Mouse (Mus musculus) CH12.LX (cell line): ENCODE measurements around the gene Dlk2. TPM values are rescaled to one million over a fixed set of nuclear protein-coding genes. Genes with fewer than 3 reads are reported as not detected.

Experiments used
- DNase-seq: peaks from one replicate; pipeline ENCODE4 v3.0.0-alpha.2; 2013; ENCODE audit errors: extremely low read depth
- H3K27ac ChIP-seq: 2 replicates; pipeline ENCODE4 v1.5.1; 2012; ENCODE audit warnings: low read depth, mild to moderate bottlenecking, control low read depth, moderate library complexity; ENCODE audit not compliant: insufficient read depth
- H3K27me3 ChIP-seq: replicated peaks from 2 replicates; pipeline ENCODE3; 2012; ENCODE audit warnings: inconsistent platforms
- H3K36me3 ChIP-seq, 2 experiments: replicated peaks in 1 of 2; 2 replicates each; pipeline versions ENCODE3 to v1.6.1; 2012; ENCODE audit warnings: inconsistent platforms in 1 of 2, low read length in 1 of 2, mild to moderate bottlenecking in 1 of 2, mixed read lengths in 1 of 2, moderate library complexity in 1 of 2; ENCODE audit not compliant: control insufficient read depth in 1 of 2, insufficient read depth in 1 of 2
- H3K4me1 ChIP-seq, 2 experiments: 2 replicates each; pipeline ENCODE4 v1.6.1; 2012; ENCODE audit warnings: inconsistent platforms in 1 of 2, moderate library complexity in 1 of 2; ENCODE audit not compliant: insufficient read depth in 2 of 2, control insufficient read depth in 1 of 2
- H3K4me2 ChIP-seq: 2 replicates; pipeline ENCODE4 v1.6.1; 2012; ENCODE audit warnings: low read depth, mild to moderate bottlenecking, control low read depth; ENCODE audit not compliant: poor library complexity, insufficient read depth, severe bottlenecking
- H3K4me3 ChIP-seq, 3 experiments: fragments of 150-350 bp in 1 of 3; sonication (generic) in 1 of 3; replicated peaks in 1 of 3; 2 replicates each; pipeline versions ENCODE3 to v1.5.1; 2011 to 2012; ENCODE audit warnings: low read depth in 2 of 3, low read length in 2 of 3, mild to moderate bottlenecking in 2 of 3, moderate library complexity in 2 of 3, control low read depth in 1 of 3, improper control_type of control experiment in 1 of 3, inconsistent platforms in 1 of 3, mixed read lengths in 1 of 3; ENCODE audit not compliant: poor library complexity in 1 of 3
- H3K79me2 ChIP-seq: replicated peaks from 2 replicates; pipeline ENCODE4 v1.6.1; 2012; ENCODE audit warnings: mild to moderate bottlenecking, moderate library complexity; ENCODE audit not compliant: control insufficient read depth, poor library complexity, insufficient read depth, severe bottlenecking; ENCODE audit errors: extremely low read depth
- H3K9ac ChIP-seq: 2 replicates; pipeline ENCODE4 v1.6.1; 2012; ENCODE audit warnings: low read depth, mild to moderate bottlenecking, control low read depth, moderate library complexity; ENCODE audit not compliant: insufficient read depth
- H3K9me3 ChIP-seq: replicated peaks from 2 replicates; pipeline ENCODE3; 2012; ENCODE audit warnings: low read length, inconsistent platforms, mixed read lengths
- CHD1 ChIP-seq: IDR thresholded peaks from 2 replicates; pipeline ENCODE4 v1.6.1; 2012; ENCODE audit warnings: low read depth, low read length, improper control_type of control experiment, inconsistent platforms
- CHD2 ChIP-seq: IDR thresholded peaks from 2 replicates; pipeline ENCODE4 v1.6.1; 2011; ENCODE audit warnings: low read length, improper control_type of control experiment
- CTCF ChIP-seq, 2 experiments: IDR thresholded peaks in 1 of 2; conservative IDR thresholded peaks in 1 of 2; 2 replicates each; pipeline ENCODE4 v1.5.1; 2011 to 2012; ENCODE audit warnings: low read depth in 2 of 2, low read length in 2 of 2, improper control_type of control experiment in 1 of 2, inconsistent platforms in 1 of 2, mild to moderate bottlenecking in 1 of 2, moderate library complexity in 1 of 2
- ETS1 ChIP-seq: conservative IDR thresholded peaks from 2 replicates; pipeline ENCODE4 v1.6.1; 2012; ENCODE audit warnings: low read depth, mild to moderate bottlenecking, inconsistent platforms, low read length, improper control_type of control experiment, moderate library complexity
- GABPA ChIP-seq: IDR thresholded peaks from 2 replicates; pipeline ENCODE4 v1.6.1; 2012; ENCODE audit warnings: low read depth, low read length, improper control_type of control experiment, inconsistent platforms; ENCODE audit not compliant: insufficient replicate concordance
- IRF4 ChIP-seq: IDR thresholded peaks from 2 replicates; pipeline ENCODE4 v1.6.1; 2014; ENCODE audit warnings: low read depth, mild to moderate bottlenecking, inconsistent platforms, low read length, improper control_type of control experiment
- JUND ChIP-seq: conservative IDR thresholded peaks from 2 replicates; pipeline ENCODE4 v1.6.1; 2011; ENCODE audit warnings: low read depth, low read length, improper control_type of control experiment
- KAT2A ChIP-seq: IDR thresholded peaks from 2 replicates; pipeline ENCODE4 v1.6.1; 2012; ENCODE audit warnings: low read length, improper control_type of control experiment, inconsistent platforms; ENCODE audit not compliant: insufficient replicate concordance
- MAFK ChIP-seq: IDR thresholded peaks from 2 replicates; pipeline ENCODE4 v1.6.1; 2011; ENCODE audit warnings: low read length, improper control_type of control experiment; ENCODE audit not compliant: insufficient replicate concordance
- MAZ ChIP-seq: IDR thresholded peaks from 2 replicates; pipeline ENCODE4 v1.6.1; 2012; ENCODE audit warnings: low read depth, mild to moderate bottlenecking, inconsistent platforms, low read length, improper control_type of control experiment, moderate library complexity
- MEF2A ChIP-seq: IDR thresholded peaks from 2 replicates; pipeline ENCODE4 v1.6.1; 2014; ENCODE audit warnings: low read depth, mild to moderate bottlenecking, inconsistent platforms, low read length, improper control_type of control experiment, borderline replicate concordance
- MYC ChIP-seq: IDR thresholded peaks from 2 replicates; pipeline ENCODE4 v1.6.1; 2011; ENCODE audit warnings: low read depth, mild to moderate bottlenecking, improper control_type of control experiment, low read length
- NELFE ChIP-seq: IDR thresholded peaks from 2 replicates; pipeline ENCODE4 v1.6.1; 2011; ENCODE audit warnings: low read depth, low read length, improper control_type of control experiment
- POLR2A ChIP-seq: IDR thresholded peaks from 2 replicates; pipeline ENCODE4 v1.6.1; 2011; ENCODE audit warnings: low read depth, mild to moderate bottlenecking, improper control_type of control experiment, low read length
- POLR2AphosphoS2 ChIP-seq: IDR thresholded peaks from 2 replicates; pipeline ENCODE4 v1.6.1; 2011; ENCODE audit warnings: low read depth, low read length, improper control_type of control experiment
- RAD21 ChIP-seq: IDR thresholded peaks from 2 replicates; pipeline ENCODE4 v1.6.1; 2011; ENCODE audit warnings: low read depth, mild to moderate bottlenecking, low read length, improper control_type of control experiment, moderate library complexity
- SMC3 ChIP-seq: IDR thresholded peaks from 2 replicates; pipeline ENCODE4 v1.6.1; 2011; ENCODE audit warnings: low read depth, low read length, improper control_type of control experiment
- TBP ChIP-seq: conservative IDR thresholded peaks from 2 replicates; pipeline ENCODE4 v1.6.1; 2011; ENCODE audit warnings: low read depth, low read length, improper control_type of control experiment
- TCF12 ChIP-seq: IDR thresholded peaks from 2 replicates; pipeline ENCODE4 v1.6.1; 2014; ENCODE audit warnings: low read depth, mild to moderate bottlenecking, inconsistent platforms, low read length, improper control_type of control experiment
- USF2 ChIP-seq: conservative IDR thresholded peaks from 2 replicates; pipeline ENCODE4 v1.6.1; 2011; ENCODE audit warnings: low read depth, low read length, improper control_type of control experiment
- ZKSCAN1 ChIP-seq: IDR thresholded peaks from 2 replicates; pipeline ENCODE4 v1.6.1; 2012; ENCODE audit warnings: low read depth, inconsistent platforms, low read length, improper control_type of control experiment, borderline replicate concordance
- ZMIZ1 ChIP-seq: IDR thresholded peaks from 2 replicates; pipeline ENCODE4 v1.6.1; 2012; ENCODE audit warnings: low read depth, mild to moderate bottlenecking, inconsistent platforms, low read length, improper control_type of control experiment
- ZNF384 ChIP-seq: IDR thresholded peaks from 2 replicates; pipeline ENCODE4 v1.6.1; 2012; ENCODE audit warnings: low read depth, low read length, improper control_type of control experiment, inconsistent platforms
- dilution Hi-C: fragments of 300-500 bp; cut with MboI; formaldehyde crosslinking; loops from 2 replicates; pipeline ENCODE4 v1.14.3; 2020; ENCODE audit warnings: low sequenced_read_pairs; ENCODE audit not compliant: extremely low pct_unique_long_range_greater_than_20kb, extremely low pct_ligation_motif_present
- in situ Hi-C: fragments of 300-500 bp; cut with MboI; formaldehyde crosslinking; loops from 3 replicates; pipeline ENCODE4 v1.14.3; 2019; ENCODE audit warnings: low sequenced_read_pairs, low pct_ligation_motif_present, low pct_unique_long_range_greater_than_20kb, mixed read lengths
- polyA plus RNA-seq: library from polyadenylated mRNA; unstranded; fragments of >175 nt; gene quantifications from 2 replicates; pipeline ENCODE4 v1.2.1, GENCODE M21; 2012; ENCODE audit warnings: low read depth; ENCODE audit not compliant: insufficient read length
- total RNA-seq, 2 experiments: library from RNA; depleted of rRNA; stranded (reverse); fragments of 300-350 nt in 1 of 2; fragments of >200 nt in 1 of 2; gene quantifications; 2 replicates each; pipeline ENCODE4 v1.2.3; 2012 to 2014

Gene Dlk2
- total and polyA plus RNA-seq, 3 experiments = 0.08 TPM; not detected in 2

DNA sequence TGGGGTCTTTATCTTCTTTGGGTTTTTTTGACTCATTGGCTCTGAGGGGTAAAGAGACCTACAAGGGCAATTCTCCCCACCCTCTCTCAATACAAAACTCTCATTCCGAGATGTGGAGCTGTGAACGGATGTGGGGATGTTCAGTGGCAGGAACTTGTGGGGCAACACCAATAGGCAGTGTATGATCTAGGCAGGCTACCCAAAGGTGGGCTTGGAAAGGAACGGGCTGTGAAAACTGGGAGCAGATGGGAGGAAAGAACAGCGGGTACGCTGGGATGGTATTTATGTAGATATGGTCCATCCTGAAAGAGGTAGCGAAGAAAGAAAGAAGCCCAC is 225 bp upstream of the Dlk2 start:
- Histone ChIP-seq H3K9ac (no peak overlapping the region), H3K9me3 (peaks cover 1% of the 10 kb centered on the region), H3K4me3 (no peak overlapping the region), H3K36me3 (no peaks in the 10 kb centered on the region), H3K79me2 (no peaks in the 10 kb centered on the region), H3K4me1 (peaks cover 8 to 10% of the 10 kb centered on the region in 2 experiments), H3K4me2 (peak overlapping the region; percentile 86), H3K27me3 (peaks cover 57% of the 10 kb centered on the region), H3K27ac (no peak overlapping the region)
- TF ChIP-seq ZKSCAN1 = no peak
- TF ChIP-seq POLR2AphosphoS2 = no peak
- TF ChIP-seq NELFE = no peak
- no peak for TF ChIP-seq MAZ
- TF ChIP-seq RAD21 = no peak
- no peak for TF ChIP-seq ZNF384
- TF ChIP-seq SMC3 = no peak
- no peak for TF ChIP-seq CHD2
- TF ChIP-seq TCF12 = no peak
- TF ChIP-seq CHD1 = no peak
- TF ChIP-seq TBP = no peak
- no peak for TF ChIP-seq KAT2A
- TF ChIP-seq USF2 = no peak
- no peak for TF ChIP-seq ZMIZ1
- no peak for TF ChIP-seq GABPA
- TF ChIP-seq MEF2A = no peak
- no peak for TF ChIP-seq ETS1
- no peak for TF ChIP-seq POLR2A
- TF ChIP-seq MAFK = no peak
- DNase-seq = no peak
- dilution Hi-C loops (no loop called here), in situ Hi-C loops (no loop called here)

DNA sequence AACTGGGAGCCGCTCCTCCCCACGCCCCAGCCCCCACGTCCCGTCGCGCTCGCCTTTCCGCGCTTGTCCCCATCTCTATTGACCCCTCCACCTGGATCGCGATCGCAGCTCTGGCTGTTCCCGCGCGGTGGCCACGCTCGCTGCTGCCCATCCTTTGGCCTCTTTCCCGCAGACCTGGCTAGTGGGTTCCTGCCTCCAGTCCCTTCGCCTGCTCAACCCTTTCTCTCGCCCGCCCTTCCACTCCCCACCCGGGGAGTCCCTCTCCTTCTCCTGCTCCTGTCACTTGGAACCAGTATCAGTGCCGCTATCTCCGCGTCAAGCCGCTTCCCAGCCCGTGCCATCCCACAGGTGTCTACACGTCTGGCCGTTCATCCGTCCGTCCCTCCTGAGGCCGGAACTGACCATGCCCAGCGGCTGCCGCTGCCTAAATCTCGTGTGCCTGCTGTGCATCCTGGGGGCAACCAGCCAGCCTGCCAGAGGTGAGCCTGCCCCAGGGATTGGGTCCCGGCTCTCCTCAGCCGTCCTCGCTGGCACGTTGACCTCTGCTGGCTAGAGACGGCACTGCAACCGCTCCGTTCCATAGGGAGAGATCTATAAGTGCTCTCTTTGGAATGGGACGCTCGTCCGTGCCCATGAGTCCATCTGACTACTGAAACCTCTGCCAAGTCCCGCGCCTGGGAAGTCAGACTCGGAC is 1.1 kb downstream of the Dlk2 start:
- Histone ChIP-seq H3K9me3 (peaks cover 1% of the 10 kb centered on the region), H3K36me3 (peaks cover 0 to 9% of the 10 kb centered on the region in 2 experiments), H3K4me1 (peaks cover 10 to 16% of the 10 kb centered on the region in 2 experiments), H3K4me2 (peak overlapping the region; percentile 86), H3K79me2 (no peaks in the 10 kb centered on the region), H3K27ac (no peak overlapping the region), H3K27me3 (peaks cover 47% of the 10 kb centered on the region), H3K9ac (no peak overlapping the region), H3K4me3 (peak overlapping the region in 1 of 3 experiments; percentile 47)
- dilution Hi-C loops (no loop called here), in situ Hi-C loops (no loop called here)
- peak; percentile 45 for DNase-seq
- TF ChIP-seq CTCF (conservative IDR thresholded peaks at IDR 0.05 in 1 of 2, IDR thresholded peaks at IDR 0.05 in 1 of 2; ENCODE audit: low read depth in 2 of 2, low read length in 2 of 2) = peak; percentile 49 to 76; a peak in 3 of 4 replicates
- no peak for TF ChIP-seq MYC
- TF ChIP-seq RAD21 = peak; percentile 53
- peak; percentile 81 for TF ChIP-seq SMC3
- TF ChIP-seq NELFE = 0 out of 2 replicates have a peak, but pooled peaks have one; percentile 13
- TF ChIP-seq JUND = no peak
- TF ChIP-seq ZKSCAN1 = no peak
- TF ChIP-seq IRF4 = no peak
